In genomic region chr3:129165715-129166114, GRCm38 (mm10) we compare ENCODE assay signal across 19 mouse cellular contexts. TPM values are rescaled to one million over a fixed set of nuclear protein-coding genes. Genes with fewer than 3 reads are reported as not detected.
"Had no signal": no experiment of that assay in that cellular context is flagged by ENCODE, and none has a peak within 500 bp of the region (broad histone marks: within the 10 kb centered on the region; RNA-seq: fewer than 3 reads in every experiment).

No protein-coding gene starts in this region.

- H3K27me3 ChIP-seq: liver, embryonic 12.5 days; neural tube, embryonic 12.5 days had no signal

- H3K4me3 ChIP-seq: layer of hippocampus, adult 2 months; limb, embryonic 15.5 days; liver, embryonic 12.5 days; midbrain, embryonic 10.5 days; neural tube, embryonic 12.5 days had no signal

- H3K4me1 ChIP-seq: limb, embryonic 15.5 days; liver, embryonic 12.5 days; midbrain, embryonic 10.5 days; neural tube, embryonic 12.5 days had no signal

- H3K36me3 ChIP-seq: limb, embryonic 15.5 days; liver, embryonic 12.5 days; midbrain, embryonic 10.5 days; neural tube, embryonic 12.5 days had no signal

- DNase-seq: kidney, postnatal 36 days; lung, embryonic 14.5 days; lung, postnatal 10 days; lung, postnatal 4 days; midbrain, embryonic 14.5 days; spleen, adult 18-20 months; thymus, adult 18-20 months; thymus, postnatal 14 days had no signal

- H3K27ac ChIP-seq: kidney, postnatal 0 days; layer of hippocampus, adult 2 months; limb, embryonic 15.5 days; liver, embryonic 12.5 days; midbrain, embryonic 10.5 days; neural tube, embryonic 12.5 days had no signal

- H3K9ac ChIP-seq: limb, embryonic 15.5 days; liver, embryonic 12.5 days; lung, embryonic 14.5 days; neural tube, embryonic 12.5 days had no signal

RNA-seq across cellular contexts. Expression of gene Pitx2, which starts 34.0 kb away (rescaled TPM):
- total RNA-seq: layer of hippocampus, adult 2 months; layer of hippocampus, postnatal 10 days; left cerebral cortex, adult 18-20 months; left cerebral cortex, postnatal 14 days; megakaryocyte, adult 5-6 weeks; neutrophil, adult 5-6 weeks had no signal
